Mouse (Mus musculus) ES-E14 (cell line): ENCODE measurements around the gene Znhit6. TPM values are rescaled to one million over a fixed set of nuclear protein-coding genes. Genes with fewer than 3 reads are reported as not detected.
A peak's percentile ranks its signal among the peaks of the same experiment; 100 is the strongest.

Experiments
- DNase-seq: peaks from one replicate; pipeline ENCODE4 v3.0.0-alpha.2; 2013; ENCODE audit warnings: low read depth, low spot score
- H3K27ac ChIP-seq: 2 replicates; pipeline ENCODE4 v1.5.1; 2012; ENCODE audit warnings: low read depth, mild to moderate bottlenecking, low read length, moderate library complexity, mixed read lengths; ENCODE audit not compliant: poor library complexity, insufficient read depth, severe bottlenecking
- H3K36me3 ChIP-seq: 2 replicates; pipeline ENCODE4 v1.6.1; 2012; ENCODE audit warnings: mild to moderate bottlenecking, low read length, moderate library complexity, mixed read lengths; ENCODE audit not compliant: control insufficient read depth, poor library complexity, insufficient read depth, severe bottlenecking
- H3K4me1 ChIP-seq, 2 experiments: fragments of 150-350 bp in 1 of 2; sonication (generic) in 1 of 2; 2 replicates each; pipeline ENCODE4 v1.6.1; 2012; ENCODE audit warnings: low read length in 2 of 2, mild to moderate bottlenecking in 1 of 2, mixed read lengths in 1 of 2; ENCODE audit not compliant: control insufficient read depth in 2 of 2, insufficient read depth in 2 of 2, poor library complexity in 1 of 2
- H3K4me3 ChIP-seq, 2 experiments: fragments of 150-350 bp in 1 of 2; sonication (generic) in 1 of 2; 2 replicates each; pipeline ENCODE4 v1.5.1; 2012; ENCODE audit warnings: low read length in 2 of 2, low read depth in 1 of 2, mild to moderate bottlenecking in 1 of 2, mixed read lengths in 1 of 2; ENCODE audit not compliant: insufficient read depth in 1 of 2, poor library complexity in 1 of 2, severe bottlenecking in 1 of 2
- H3K9ac ChIP-seq: 2 replicates; pipeline ENCODE4 v1.6.1; 2012; ENCODE audit warnings: low read depth, mild to moderate bottlenecking, low read length, mixed read lengths; ENCODE audit not compliant: poor library complexity, insufficient read depth, severe bottlenecking
- H3K9me3 ChIP-seq: fragments of 150-350 bp; sonication (generic); 2 replicates; pipeline ENCODE4 v1.6.1; 2012; ENCODE audit warnings: low read depth, mild to moderate bottlenecking, low read length; ENCODE audit not compliant: control insufficient read depth, insufficient read depth
- CHD2 ChIP-seq: IDR thresholded peaks from 2 replicates; pipeline ENCODE4 v1.6.1; 2014; ENCODE audit warnings: mild to moderate bottlenecking, low read depth, low read length, inconsistent platforms
- HCFC1 ChIP-seq: IDR thresholded peaks from 2 replicates; pipeline ENCODE4 v1.6.1; 2012; ENCODE audit warnings: low read length, inconsistent platforms, borderline replicate concordance; ENCODE audit not compliant: insufficient read depth
- MAFK ChIP-seq: IDR thresholded peaks from 2 replicates; pipeline ENCODE4 v1.6.1; 2014; ENCODE audit warnings: mild to moderate bottlenecking, low read depth, low read length, inconsistent platforms; ENCODE audit not compliant: insufficient read depth
- ZC3H11A ChIP-seq: IDR thresholded peaks from 2 replicates; pipeline ENCODE4 v1.6.1; 2012; ENCODE audit warnings: low read depth, mild to moderate bottlenecking, inconsistent platforms, low read length, borderline replicate concordance
- ZNF384 ChIP-seq: IDR thresholded peaks from 2 replicates; pipeline ENCODE4 v1.6.1; 2012; ENCODE audit warnings: low read depth, low read length, inconsistent platforms
- in situ Hi-C, 2 experiments: fragments of 600-800 bp; cut with MboI; formaldehyde crosslinking; loops; one replicate each; pipeline ENCODE4 v1.15.1; 2025; ENCODE audit warnings: low sequenced_read_pairs in 2 of 2, inconsistent platforms in 1 of 2; ENCODE audit not compliant: unreplicated experiment in 2 of 2
- total RNA-seq: library from RNA; depleted of rRNA; stranded (reverse); fragments of 300-350 nt; gene quantifications from 2 replicates; pipeline ENCODE4 v1.2.3, GENCODE M21; 2012; rRNA removed

Gene Znhit6
- total RNA-seq, 1 experiment = 56.8 TPM

DNA sequence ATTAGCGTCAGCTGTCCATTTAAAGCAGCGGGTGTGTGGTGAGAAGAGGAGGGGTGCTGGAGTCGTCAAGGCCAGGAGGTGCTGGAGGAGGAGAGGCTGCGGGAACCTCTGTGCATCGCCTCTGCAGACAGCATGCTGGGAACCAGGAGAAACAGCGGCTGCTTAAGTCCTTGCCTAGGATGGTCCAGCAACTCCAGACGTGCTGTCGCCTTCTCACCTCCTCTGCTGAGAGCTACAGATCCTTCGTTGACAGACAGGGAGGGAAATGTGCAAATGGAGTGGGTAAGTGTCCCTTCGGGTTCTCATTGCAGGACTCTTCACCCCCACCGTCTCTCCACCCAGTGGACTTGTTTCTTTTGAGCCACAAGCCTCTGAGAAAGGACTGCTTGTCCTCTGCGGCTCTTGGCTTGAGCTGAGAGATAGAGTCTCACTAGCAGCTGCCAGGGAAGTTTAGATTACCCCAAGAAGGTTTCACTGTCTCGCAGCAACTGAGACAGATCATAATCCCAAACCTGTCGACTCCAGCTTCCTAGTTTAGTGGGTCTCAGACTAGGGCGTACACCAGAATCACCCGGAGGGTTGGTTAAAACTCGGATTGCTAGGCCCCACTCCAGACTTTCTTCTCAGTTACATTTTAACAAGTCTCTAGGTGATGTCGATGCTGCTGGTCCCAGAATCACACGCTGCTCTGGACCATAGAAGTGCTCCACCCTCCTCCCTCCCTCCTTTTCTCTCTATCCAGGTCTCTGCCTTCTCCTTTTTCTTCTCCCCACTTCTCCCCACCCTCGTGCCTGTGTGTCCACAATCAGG, 76.5 kb downstream of the Znhit6 start:
- Histone ChIP-seq H3K4me1 (peaks cover 6 to 12% of the 10 kb centered on the region in 2 experiments; a peak in 3 of 4 replicates), H3K36me3 (peaks cover 7% of the 10 kb centered on the region; the same call in 1 of the 2 replicates), H3K4me3 (peak overlapping the region; percentile 52 to 61; a peak in 3 of 4 replicates), H3K27ac (no peak overlapping the region), H3K9ac (peak overlapping the region; percentile 76; the same call in 1 of the 2 replicates), H3K9me3 (no peaks in the 10 kb centered on the region)
- no peak for DNase-seq
- in situ Hi-C loops = no loop called here
- no peak for TF ChIP-seq CHD2
- TF ChIP-seq ZC3H11A = no peak
- TF ChIP-seq HCFC1 = no peak
- TF ChIP-seq MAFK = no peak
- TF ChIP-seq ZNF384 = no peak

GRCm38 (mm10) chr3:145653191-145653940, 77.4 kb downstream of the Znhit6 start:
- Histone ChIP-seq H3K27ac (no peak overlapping the region), H3K9ac (peak overlapping the region; percentile 76), H3K4me1 (peaks cover 6 to 10% of the 10 kb centered on the region in 2 experiments; a peak in 3 of 4 replicates), H3K9me3 (no peaks in the 10 kb centered on the region), H3K4me3 (peak overlapping the region; percentile 52 to 61; a peak in 3 of 4 replicates), H3K36me3 (peaks cover 3% of the 10 kb centered on the region; the same call in 1 of the 2 replicates)
- DNase-seq = no peak
- TF ChIP-seq HCFC1 (no peak), CHD2 (peak; percentile 20; the same call in 1 of the 2 replicates)
- in situ Hi-C loops = no loop called here

GRCm38 (mm10) chr3:145654028-145654427, 78.0 kb downstream of the Znhit6 start:
- Histone ChIP-seq H3K36me3 (no peaks in the 10 kb centered on the region), H3K9me3 (no peaks in the 10 kb centered on the region), H3K27ac (no peak overlapping the region), H3K4me3 (0 out of 4 replicates have a peak overlapping the region, but pooled peaks of 1 of the 2 experiments have one; percentile 52), H3K9ac (no peak overlapping the region), H3K4me1 (peaks cover 3 to 7% of the 10 kb centered on the region in 2 experiments; a peak in 3 of 4 replicates)
- in situ Hi-C loops = no loop called here
- TF ChIP-seq ZC3H11A (no peak), CHD2 (no peak), HCFC1 (no peak), MAFK (no peak), ZNF384 (no peak)
- DNase-seq = no peak

Other genes starting within 250 kb of the Znhit6 start
- 117 and 191 TPM in 2 replicates for gene Ccn1, start 73.8 kb downstream of the Znhit6 start, total RNA-seq
- 11.2 and 15.5 TPM in 2 replicates for gene Ddah1, start 182.5 kb downstream of the Znhit6 start, total RNA-seq